Comparison of ENCODE assay signal across 8 mouse cellular contexts in genomic region chr9:44492631-44493461, GRCm38 (mm10). TPM values are rescaled to one million over a fixed set of nuclear protein-coding genes. Genes with fewer than 3 reads are reported as not detected.
DNase-seq lines count a peak whose midpoint lies in the region; ATAC-seq lines count a peak whose summit lies in the region.

No protein-coding gene starts in this region.

- intact Hi-C loops in heart, postnatal 10 days (cut with DNase I): no loop called here

- peak; percentile 63 for ATAC-seq in megakaryocyte, adult 5-6 weeks (ENCODE audit: poor library complexity, severe bottlenecking)
- no peak for ATAC-seq in erythroblast, adult 5-6 weeks (replicated peaks; ENCODE audit: low FRiP score, poor library complexity, severe bottlenecking)
- ATAC-seq in inflammation-experienced regulatory T-cells, adult 6 months: no peak

- DNase-seq in heart, adult 18-20 months: peak; percentile 66 to 81
- DNase-seq in heart, adult 8-10 months (ENCODE audit: low spot score): no peak
- peak; percentile 20 for DNase-seq in thymus, postnatal 4 days
- no peak for DNase-seq in thymus, adult 18-20 months
- DNase-seq in heart, postnatal 10 days: peak; percentile 59 to 75

RNA-seq across cellular contexts. Expression of gene Bcl9l, which starts 10.2 kb away (rescaled TPM):
- total RNA-seq in heart, adult 18-20 months (2021): 10 to 100 TPM; 36.2 to 41.7 TPM
- total RNA-seq in heart, adult 8-10 months (2022): 10 to 100 TPM; 51.6 to 56.9 (median 53.9) TPM
- 10 to 100 TPM; 66.8 to 73.0 TPM for total RNA-seq in heart, postnatal 10 days (2021)
- 6.0 TPM in 2 replicates for total RNA-seq in megakaryocyte, adult 5-6 weeks (2015)
- total RNA-seq in megakaryocyte, adult 5-6 weeks (2017): 2.6 and 3.0 TPM in 2 replicates
- 0.77 and 0.84 TPM in 2 replicates for total RNA-seq in erythroblast, adult 5-6 weeks (2015; ENCODE audit: low replicate concordance)
- total RNA-seq in erythroblast, adult 5-6 weeks (2017; ENCODE audit: low replicate concordance): 0.42 and 2.8 TPM in 2 replicates
- 10 to 100 TPM; 11.1 to 12.4 (median 12.2) TPM for polyA plus RNA-seq in inflammation-experienced regulatory T-cells, adult 6 months (2017; shearing (Covaris generic))

RNA-seq across cellular contexts. Expression of gene Upk2, which starts 38.1 kb away (rescaled TPM):
- not detected for total RNA-seq in heart, adult 18-20 months (2021)
- total RNA-seq in heart, adult 8-10 months (2022): under 1 TPM in 2 of 4 experiments, not detected in 2; 0.26 to 0.28 TPM
- total RNA-seq in heart, postnatal 10 days (2021): not detected
- not detected in 2 replicates for total RNA-seq in megakaryocyte, adult 5-6 weeks (2015)
- not detected in 2 replicates for total RNA-seq in megakaryocyte, adult 5-6 weeks (2017)
- total RNA-seq in erythroblast, adult 5-6 weeks (2015; ENCODE audit: low replicate concordance): not detected in 2 replicates
- not detected in 2 replicates for total RNA-seq in erythroblast, adult 5-6 weeks (2017; ENCODE audit: low replicate concordance)
- not detected for polyA plus RNA-seq in inflammation-experienced regulatory T-cells, adult 6 months (2017; shearing (Covaris generic))

RNA-seq across cellular contexts. Expression of gene Foxr1, which starts 51.9 kb away (rescaled TPM):
- not detected for total RNA-seq in heart, adult 18-20 months (2021)
- total RNA-seq in heart, adult 8-10 months (2022): not detected
- total RNA-seq in heart, postnatal 10 days (2021): not detected
- total RNA-seq in megakaryocyte, adult 5-6 weeks (2015): not detected in 2 replicates
- not detected in 2 replicates for total RNA-seq in megakaryocyte, adult 5-6 weeks (2017)
- total RNA-seq in erythroblast, adult 5-6 weeks (2015; ENCODE audit: low replicate concordance): not detected in 2 replicates
- not detected in 2 replicates for total RNA-seq in erythroblast, adult 5-6 weeks (2017; ENCODE audit: low replicate concordance)
- under 1 TPM in 2 of 3 experiments, not detected in 1; 0.17 to 0.72 TPM for polyA plus RNA-seq in inflammation-experienced regulatory T-cells, adult 6 months (2017; shearing (Covaris generic))

Comparison
In these comparisons a context has a peak if more than half of its experiments do, and no peak if none do; other contexts are left out.
1. DNase-seq: peak in heart, adult 18-20 months (2 of 2), thymus, postnatal 4 days (single experiment) and heart, postnatal 10 days (2 of 2); none in heart, adult 8-10 months (single experiment) and thymus, adult 18-20 months (0 of 2).
2. RNA of gene Bcl9l, which starts 10.2 kb away (total RNA-seq): 66.8 to 73.0 TPM in heart, postnatal 10 days, 51.6 to 56.9 TPM in heart, adult 8-10 months and 36.2 to 41.7 TPM in heart, adult 18-20 months; 2.6 to 6.0 TPM in megakaryocyte, adult 5-6 weeks and 0.42 to 2.8 TPM in erythroblast, adult 5-6 weeks; every median in the first group is over 4 times any median in the second.